Mouse (Mus musculus) gastrocnemius, postnatal 14 days (tissue): ENCODE measurements around the gene Nbeal2. TPM values are rescaled to one million over a fixed set of nuclear protein-coding genes. Genes with fewer than 3 reads are reported as not detected.
A peak's percentile ranks its signal among the peaks of the same experiment; 100 is the strongest.

Experiments
- DNase-seq: peaks from one replicate; pipeline ENCODE4 v3.0.0; 2021; ENCODE audit warnings: mixed read lengths
- intact Hi-C: fragments of 180-260 bp; cut with DNase I; formaldehyde crosslinking; loops from one replicate; pipeline ENCODE4 v1.15.1; 2025; ENCODE audit warnings: low total_unique reads
- microRNA-seq, 2 experiments: library from miRNA; unstranded; fragments of <30 nt; microRNA quantifications; one replicate each; pipeline ENCODE4 v1.2.0; 2021
- total RNA-seq, 2 experiments: library from RNA; stranded (reverse); gene quantifications; 2 replicates each; pipeline ENCODE4 v1.2.3; 2021

Nbeal2 gene
- total RNA-seq, 2 experiments from 2014 or later = 2.5 to 4.1 TPM

GRCm38 (mm10) chr9:110624361-110625166, 29.4 kb downstream of the Nbeal2 start, which contains the start of gene Nradd:
TSS of gene Nradd (minus strand) at chr9:110624452.
- peak; percentile 93 for DNase-seq
- intact Hi-C loops = no loop called here

- no peak for DNase-seq
Observed at GRCm38 (mm10) chr9:110623416-110624195, 30.4 kb downstream of the Nbeal2 start.

GRCm38 (mm10) chr9:110622621-110623219, 31.2 kb downstream of the Nbeal2 start:
- DNase-seq = no peak

More at GRCm38 (mm10) chr9:110623416-110624195, 30.4 kb downstream of the Nbeal2 start:
- intact Hi-C loops = no loop called here

GRCm38 (mm10) chr9:110620685-110621084, 33.3 kb downstream of the Nbeal2 start:
- no peak for DNase-seq
- intact Hi-C loops = no loop called here

More at GRCm38 (mm10) chr9:110622621-110623219, 31.2 kb downstream of the Nbeal2 start:
- intact Hi-C loops = no loop called here

- no peak for DNase-seq
- intact Hi-C loops = no loop called here
Observed at GRCm38 (mm10) chr9:110620180-110620579, 33.8 kb downstream of the Nbeal2 start.

DNA sequence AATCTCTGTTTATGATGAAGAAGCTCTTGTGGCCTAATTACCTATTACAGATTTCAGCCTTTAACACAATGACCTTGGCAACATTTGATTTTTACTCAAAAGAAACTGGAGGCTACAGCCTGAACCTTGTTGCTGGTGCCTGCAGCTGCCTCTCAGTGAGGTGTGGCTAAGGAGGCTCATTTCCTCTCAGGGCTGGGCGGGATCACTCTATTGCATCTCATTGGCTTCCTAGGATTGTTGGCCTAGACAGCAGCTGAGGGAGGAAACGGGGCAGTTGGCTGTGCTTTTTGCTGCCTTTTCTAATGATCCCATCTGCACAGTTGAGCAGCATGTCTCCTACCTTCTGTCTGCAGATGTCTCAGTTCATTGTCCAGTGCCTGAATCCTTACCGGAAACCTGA, 36.9 kb downstream of the Nbeal2 start:
- no peak for DNase-seq
- intact Hi-C loops = no loop called here

DNA sequence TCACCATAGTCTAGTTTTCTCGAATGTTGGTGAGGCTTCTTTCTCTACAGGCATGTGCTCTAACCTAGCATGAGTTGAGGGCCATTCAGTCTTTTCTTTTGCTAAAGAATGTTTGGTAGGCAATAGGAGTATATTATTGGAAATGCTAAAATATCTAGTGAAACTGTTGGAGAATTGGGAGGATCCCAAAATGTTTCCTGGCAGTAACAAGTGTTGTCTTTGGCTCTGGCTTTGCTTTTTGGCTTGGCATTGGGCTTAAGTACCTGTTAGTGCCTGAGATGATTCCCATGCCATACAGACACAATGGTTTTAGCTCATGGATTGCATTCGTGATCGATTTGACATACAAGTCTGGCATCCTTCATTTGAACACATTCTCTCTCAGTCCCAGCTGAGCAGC, 42.5 kb downstream of the Nbeal2 start:
- intact Hi-C loops = no loop called here
- no peak for DNase-seq

DNA sequence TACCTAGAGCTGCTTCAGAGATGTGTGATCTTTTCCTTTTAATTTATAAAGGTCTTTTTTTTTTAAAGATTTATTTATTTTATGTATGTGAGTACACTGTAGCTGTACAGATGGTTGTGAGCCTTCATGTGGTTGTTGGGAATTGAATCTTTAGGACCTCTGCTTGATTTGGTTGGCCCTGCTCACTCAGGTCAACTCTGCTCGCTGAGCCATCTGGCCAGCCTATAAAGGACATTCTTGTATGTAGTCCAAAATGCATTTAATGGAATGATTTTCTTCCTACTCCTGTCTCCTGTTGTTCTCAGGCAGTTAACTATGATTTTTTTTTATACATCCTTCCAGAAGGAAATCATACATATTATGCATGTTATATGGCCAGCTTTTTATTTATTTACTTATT, 70.4 kb downstream of the Nbeal2 start:
- DNase-seq = no peak

GRCm38 (mm10) chr9:110582161-110582560, 71.8 kb downstream of the Nbeal2 start:
- intact Hi-C loops = no loop called here
- no peak for DNase-seq

More for the DNA sequence above, 70.4 kb downstream of the Nbeal2 start:
- intact Hi-C loops = no loop called here

Small RNA genes lying within 50 kb of the gene (microRNA-seq; reads per million reads assigned to microRNA genes)
- gene Mir8107 = 0 reads per million in 2 experiments

Other genes with a start within 250 kb of the Nbeal2 start
- 10 to 100 TPM; 10.2 to 10.3 TPM for gene Ptpn23, start 245.9 kb downstream of the Nbeal2 start, total RNA-seq
- gene Ngp, start 234.4 kb downstream of the Nbeal2 start, total RNA-seq = under 1 TPM in 1 of 2 experiments, not detected in 1; 0.18 TPM
- gene Klhl18, start 177.5 kb downstream of the Nbeal2 start, total RNA-seq = 1 to 10 TPM; 6.6 to 8.4 TPM
- under 1 TPM; 0.16 to 0.20 TPM for gene Kif9, start 177.2 kb downstream of the Nbeal2 start, total RNA-seq
- 10 to 100 TPM; 31.1 to 33.9 TPM for gene Setd2, start 121.6 kb downstream of the Nbeal2 start, total RNA-seq
- 1 to 10 TPM; 1.2 to 2.5 TPM for gene Nradd, start 29.7 kb downstream of the Nbeal2 start, total RNA-seq
- gene Ccdc12, start 2.3 kb upstream of the Nbeal2 start, total RNA-seq = 10 to 100 TPM; 46.4 to 52.6 TPM
- gene Myl3, start 87.7 kb upstream of the Nbeal2 start, total RNA-seq = 100 to 1,000 TPM; 358 to 691 TPM
- gene Pth1r, start 93.0 kb upstream of the Nbeal2 start, total RNA-seq = 1 to 10 TPM; 2.7 to 4.3 TPM
- not detected for gene Prss42, start 144.0 kb upstream of the Nbeal2 start, total RNA-seq
- gene Prss44, start 159.8 kb upstream of the Nbeal2 start, total RNA-seq = not detected
- not detected for gene Prss43, start 172.5 kb upstream of the Nbeal2 start, total RNA-seq
- gene Prss45, start 180.4 kb upstream of the Nbeal2 start, total RNA-seq = not detected
- gene Prss46, start 190.3 kb upstream of the Nbeal2 start, total RNA-seq = not detected
- not detected for gene Prss50, start 203.8 kb upstream of the Nbeal2 start, total RNA-seq
- gene Als2cl, start 225.7 kb upstream of the Nbeal2 start, total RNA-seq = 1 to 10 TPM; 4.0 to 9.5 TPM
- under 1 TPM; 0.55 to 0.62 TPM for gene Tmie, start 226.0 kb upstream of the Nbeal2 start, total RNA-seq